In the genomic region with DNA sequence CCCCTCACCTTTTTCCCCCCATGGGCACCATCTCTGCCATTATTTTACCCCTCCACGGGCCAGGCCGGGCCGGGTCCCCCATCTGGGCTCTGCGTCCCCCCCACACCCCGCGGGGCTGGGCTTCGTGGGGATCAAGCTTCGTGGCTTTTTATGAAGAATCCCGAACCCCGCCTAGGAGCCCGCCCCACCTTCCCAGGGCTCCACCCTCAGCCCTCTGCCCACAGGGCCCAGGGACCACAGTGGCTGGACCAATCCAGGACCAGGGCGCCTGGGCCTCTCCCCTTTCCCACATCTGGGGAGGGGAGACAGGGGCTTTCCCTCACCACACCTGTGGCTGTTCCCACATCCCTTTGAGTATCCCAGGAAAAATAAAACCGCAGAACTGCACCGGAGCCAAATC, we compare ENCODE assay signal across 8 mouse cellular contexts. TPM values are rescaled to one million over a fixed set of nuclear protein-coding genes. Genes with fewer than 3 reads are reported as not detected.
A peak's percentile ranks its signal among the peaks of the same experiment; 100 is the strongest.
DNase-seq lines count a peak whose midpoint lies in the region; ATAC-seq and TF ChIP-seq lines count a peak whose summit lies in the region.

No protein-coding gene starts in this region.

- TF ChIP-seq EP300 in ES-Bruce4 (IDR thresholded peaks at IDR 0.05; ENCODE audit: insufficient read depth, low read depth, low read length), result no peak

- no peak overlapping the region for H3K27ac ChIP-seq in heart, embryonic 13.5 days (replicated peaks)
- no peak overlapping the region for H3K27ac ChIP-seq in ES-Bruce4 (ENCODE audit: insufficient read depth, low read length)
- H3K27ac ChIP-seq in forebrain, embryonic 16.5 days (ENCODE audit: low read length), result no peak overlapping the region; the same call in 1 of the 2 replicates
- H3K27ac ChIP-seq in midbrain, embryonic 10.5 days (replicated peaks), result peak overlapping the region; percentile 83

- peaks cover 6% of the 10 kb centered on the region for H3K4me1 ChIP-seq in heart, embryonic 13.5 days
- H3K4me1 ChIP-seq in ES-Bruce4 (ENCODE audit: control insufficient read depth, insufficient read depth, low read length), result peaks cover 4% of the 10 kb centered on the region
- H3K4me1 ChIP-seq in forebrain, embryonic 16.5 days (replicated peaks; ENCODE audit: control insufficient read depth, insufficient read depth, low read length), result peaks cover 29% of the 10 kb centered on the region
- peaks cover 36% of the 10 kb centered on the region for H3K4me1 ChIP-seq in midbrain, embryonic 10.5 days

- peak overlapping the region; percentile 79 for H3K9ac ChIP-seq in heart, embryonic 13.5 days
- H3K9ac ChIP-seq in ES-Bruce4 (ENCODE audit: low read depth, poor library complexity, severe bottlenecking), result peak overlapping the region; percentile 88
- peak overlapping the region; percentile 81 for H3K9ac ChIP-seq in forebrain, embryonic 16.5 days (replicated peaks; ENCODE audit: low read depth, low read length)

- no peak for TF ChIP-seq POLR2A in ES-Bruce4 (IDR thresholded peaks at IDR 0.05; ENCODE audit: insufficient read depth, low read length)

- intact Hi-C loops in heart, postnatal 10 days (cut with DNase I), result no loop called here

- 3% methylated on average over 14 of the region's 14 CpGs for WGBS in heart, embryonic 13.5 days
- 2% methylated on average over 14 of the region's 14 CpGs for WGBS in forebrain, embryonic 16.5 days
- WGBS in midbrain, embryonic 10.5 days, result 1% methylated on average over 14 of the region's 14 CpGs

- no peak for ATAC-seq in heart, embryonic 13.5 days (ENCODE audit: extremely low read depth, insufficient number of reproducible peaks, low FRiP score, low TSS enrichment)
- no peak for ATAC-seq in forebrain, embryonic 16.5 days

- peak overlapping the region; percentile 59 for H3K4me3 ChIP-seq in heart, embryonic 13.5 days
- peak overlapping the region; percentile 80 for H3K4me3 ChIP-seq in ES-Bruce4 (ENCODE audit: low read depth, low read length)
- H3K4me3 ChIP-seq in forebrain, embryonic 16.5 days (replicated peaks; ENCODE audit: low read length), result peak overlapping the region; percentile 65
- H3K4me3 ChIP-seq in midbrain, embryonic 10.5 days, result peak overlapping the region; percentile 70

- no peaks in the 10 kb centered on the region for H3K36me3 ChIP-seq in heart, embryonic 13.5 days
- no peaks in the 10 kb centered on the region for H3K36me3 ChIP-seq in ES-Bruce4 (ENCODE audit: control insufficient read depth, insufficient read depth, low read length, poor library complexity, severe bottlenecking)
- H3K36me3 ChIP-seq in forebrain, embryonic 16.5 days (ENCODE audit: control insufficient read depth, insufficient read depth), result no peaks in the 10 kb centered on the region
- H3K36me3 ChIP-seq in midbrain, embryonic 10.5 days, result no peaks in the 10 kb centered on the region

- DNase-seq in heart, postnatal 10 days, result no peak
- peak; percentile 40 for DNase-seq in midbrain, embryonic 10.5 days (ENCODE audit: low spot score)
- no peak for DNase-seq in adrenal gland, adult 2 months
- DNase-seq in right cerebral cortex, postnatal 14 days, result no peak
- no peak for DNase-seq in layer of hippocampus, adult 9-11 months

- no peak for TF ChIP-seq CTCF in ES-Bruce4 (IDR thresholded peaks at IDR 0.05; ENCODE audit: low read depth, low read length)

- no peaks in the 10 kb centered on the region for H3K9me3 ChIP-seq in heart, embryonic 13.5 days
- H3K9me3 ChIP-seq in ES-Bruce4 (replicated peaks; ENCODE audit: control insufficient read depth, insufficient read depth, low read length, poor library complexity, severe bottlenecking), result no peaks in the 10 kb centered on the region
- no peaks in the 10 kb centered on the region for H3K9me3 ChIP-seq in forebrain, embryonic 16.5 days (ENCODE audit: control insufficient read depth, low read length)
- H3K9me3 ChIP-seq in midbrain, embryonic 10.5 days (replicated peaks), result no peaks in the 10 kb centered on the region

- H3K27me3 ChIP-seq in heart, embryonic 13.5 days (replicated peaks), result peaks cover 81% of the 10 kb centered on the region
- no peaks in the 10 kb centered on the region for H3K27me3 ChIP-seq in ES-Bruce4 (ENCODE audit: control insufficient read depth, insufficient read depth, low read length, poor library complexity, severe bottlenecking)
- no peaks in the 10 kb centered on the region for H3K27me3 ChIP-seq in forebrain, embryonic 16.5 days (replicated peaks; ENCODE audit: control insufficient read depth, insufficient read depth, low read length)
- H3K27me3 ChIP-seq in midbrain, embryonic 10.5 days (ENCODE audit: low read depth, poor library complexity, severe bottlenecking), result peaks cover 41% of the 10 kb centered on the region

- H3K4me2 ChIP-seq in heart, embryonic 13.5 days, result peak overlapping the region; percentile 91
- H3K4me2 ChIP-seq in forebrain, embryonic 16.5 days (ENCODE audit: low read length), result peak overlapping the region; percentile 83

RNA-seq across cellular contexts. Expression of gene Smim12, which starts 7.0 kb away (rescaled TPM):
- polyA plus RNA-seq in heart, embryonic 13.5 days (2015; fragmentation: Nextera tagmentation; extraction: Ambion mirVana), result 57.3 and 61.5 TPM in 2 replicates
- total RNA-seq in heart, postnatal 10 days (2021), result 10 to 100 TPM; 40.9 to 46.2 TPM
- polyA plus RNA-seq in ES-Bruce4 (2011; ENCODE audit: insufficient read depth, insufficient read length, low read depth, missing spikeins), result 26.6 and 28.8 TPM in 2 replicates
- polyA plus RNA-seq in forebrain, embryonic 16.5 days (2015; fragmentation: Nextera tagmentation; extraction: Ambion mirVana), result 49.3 and 52.8 TPM in 2 replicates
- polyA plus RNA-seq in midbrain, embryonic 10.5 days (2016; fragmentation: Nextera tagmentation; extraction: Ambion mirVana), result 69.3 and 75.2 TPM in 2 replicates
- total RNA-seq in adrenal gland, adult 2 months (2021), result 10 to 100 TPM; 50.4 to 68.0 TPM
- 41.7 and 46.8 TPM in 2 replicates for polyA plus RNA-seq in adrenal gland, adult 2 months (2012; rRNA removed)
